Mouse (Mus musculus) layer of hippocampus, adult 11-12 months (tissue): ENCODE data around the gene H2al2b.
"Not testable (repeated sequence)": the region's sequence is repeated elsewhere in the genome, so short reads cannot be mapped to it uniquely, and the experiment has no call there.

Experiments
- DNase-seq: peaks from one replicate; pipeline ENCODE4 v3.0.0; 2022; ENCODE audit warnings: low spot score

Gene H2al2b

GRCm38 (mm10) chrY:2720574-2720973 is at the start of gene H2al2b:
Gene H2al2b (minus strand): TSS chrY:2720674.
- DNase-seq, result not testable (repeated sequence)
